Mouse (Mus musculus) WW6 (cell line): ENCODE data around the gene Wnt7a.

Experiments
- DNase-seq: peaks from one replicate; pipeline ENCODE4 v3.0.0-alpha.2; 2013; ENCODE audit warnings: low read depth, low spot score

Gene Wnt7a

DNA sequence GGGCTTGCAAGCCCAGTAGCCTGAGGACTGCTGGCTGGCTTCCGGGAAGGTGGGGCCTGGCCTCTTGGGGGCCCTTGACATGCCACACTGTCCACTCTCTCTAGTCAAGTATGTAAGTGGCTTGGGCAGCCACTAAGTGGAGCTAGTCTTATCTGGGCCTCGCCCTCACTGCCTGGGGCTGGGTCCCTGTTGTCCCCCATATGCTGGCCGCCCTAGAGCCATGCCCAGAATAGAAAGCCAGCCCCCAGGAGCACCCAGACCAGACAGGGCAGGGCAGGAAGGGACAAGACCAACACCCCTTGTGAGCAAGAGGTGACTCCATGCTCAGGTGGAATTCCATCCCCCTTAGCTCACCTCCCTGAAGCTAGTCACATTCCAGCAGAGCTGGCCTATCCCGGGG, 22.0 kb downstream of the Wnt7a start:
- no peak for DNase-seq

DNA sequence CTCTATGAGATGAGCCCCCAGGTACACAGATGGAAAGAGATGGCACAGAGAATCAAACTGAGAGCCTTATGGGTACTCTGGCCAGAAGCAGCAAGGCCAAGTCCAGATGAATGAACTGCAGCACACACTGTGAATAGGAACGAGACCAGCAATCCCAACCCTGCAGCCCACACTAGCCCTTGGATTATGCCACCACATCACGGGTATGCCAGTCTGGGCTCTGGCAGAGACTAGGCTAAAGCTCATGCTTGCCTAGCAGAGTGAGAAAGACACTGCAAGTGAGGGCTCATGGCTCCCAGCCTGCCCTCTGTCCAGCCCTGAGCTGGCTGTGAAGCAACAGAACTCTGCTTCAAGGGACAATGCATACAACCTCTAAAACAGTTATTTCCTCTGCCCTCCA, 26.7 kb downstream of the Wnt7a start:
- no peak for DNase-seq

DNA sequence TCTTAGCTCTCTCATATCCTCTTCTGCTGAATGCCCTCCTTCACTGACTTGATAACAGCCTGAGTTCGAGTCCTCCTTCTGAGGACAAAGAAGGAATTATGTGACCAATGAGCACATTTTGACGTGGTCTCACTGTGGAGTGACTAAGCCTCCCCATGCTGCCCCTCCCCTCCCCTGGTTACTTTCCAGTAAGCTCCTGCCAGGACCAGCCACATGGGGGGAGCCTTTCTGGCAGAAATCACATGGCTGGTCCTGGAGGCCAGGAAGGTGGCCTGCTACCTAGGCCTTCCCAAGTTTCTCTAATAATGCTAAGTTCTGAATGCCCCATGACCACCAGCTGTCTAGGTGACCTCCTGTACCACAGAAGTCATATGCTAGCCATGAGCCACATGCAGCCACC, 27.3 kb downstream of the Wnt7a start:
- no peak for DNase-seq

- no peak for DNase-seq
Measured at GRCm38 (mm10) chr6:91383303-91383702, 27.9 kb downstream of the Wnt7a start.

DNA sequence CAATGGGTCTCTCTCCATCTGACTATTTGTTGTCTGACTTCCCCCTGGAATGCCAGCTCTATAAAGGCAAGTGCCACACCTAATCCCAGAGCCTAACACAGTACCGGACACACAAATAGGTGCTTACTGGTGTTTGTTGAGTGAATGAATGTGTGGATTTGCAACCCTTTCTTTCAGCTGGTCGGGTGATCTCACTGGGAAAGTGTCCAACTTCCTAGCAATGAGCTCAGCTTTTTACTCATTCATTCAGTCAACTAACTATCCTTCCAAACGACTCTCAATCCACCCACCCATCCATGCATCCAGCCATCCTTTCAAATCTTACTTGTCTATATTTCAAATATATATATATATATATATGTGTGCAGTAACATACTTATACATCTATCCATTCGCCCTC, 31.3 kb downstream of the Wnt7a start:
- no peak for DNase-seq

DNA sequence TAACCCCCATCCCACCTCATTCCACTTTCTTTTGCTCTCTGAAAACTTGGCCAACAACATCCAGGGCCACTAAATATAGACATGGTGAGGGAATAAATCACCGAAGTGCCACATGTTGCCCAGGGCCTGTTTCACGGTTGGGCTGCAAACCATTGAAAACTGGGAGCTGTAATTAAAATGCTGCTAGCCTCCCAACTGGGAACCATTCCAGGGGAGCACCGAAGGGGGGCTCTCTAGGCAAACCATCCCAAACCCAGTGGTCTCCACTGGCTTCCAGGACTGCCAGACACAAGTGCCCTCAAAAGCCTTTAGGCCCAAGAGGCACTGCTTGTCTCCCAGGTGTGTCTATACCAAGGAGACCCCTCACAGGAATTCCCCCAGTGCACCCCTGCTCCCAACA, 31.9 kb downstream of the Wnt7a start:
- no peak for DNase-seq

GRCm38 (mm10) chr6:91372977-91373376, 38.2 kb downstream of the Wnt7a start:
- DNase-seq = no peak

DNA sequence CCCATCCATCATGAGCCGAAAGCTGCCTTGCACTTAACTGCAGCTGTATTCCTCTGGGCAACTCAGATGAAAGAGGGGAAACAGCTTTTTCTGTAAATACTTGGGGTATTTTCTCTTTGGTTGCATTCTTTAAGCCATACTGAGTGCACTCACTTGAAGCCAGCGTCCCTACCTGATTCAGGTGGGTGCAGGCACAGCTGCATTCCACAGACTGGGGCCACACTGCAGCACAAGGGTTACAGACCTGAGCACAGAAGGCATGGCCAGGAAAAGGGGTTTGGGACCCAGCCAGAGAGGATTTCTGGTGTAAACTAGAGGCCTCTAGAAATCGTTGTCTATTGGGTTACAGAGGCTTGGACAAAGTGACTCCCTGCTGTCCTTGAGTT, 38.6 kb downstream of the Wnt7a start:
- no peak for DNase-seq

DNA sequence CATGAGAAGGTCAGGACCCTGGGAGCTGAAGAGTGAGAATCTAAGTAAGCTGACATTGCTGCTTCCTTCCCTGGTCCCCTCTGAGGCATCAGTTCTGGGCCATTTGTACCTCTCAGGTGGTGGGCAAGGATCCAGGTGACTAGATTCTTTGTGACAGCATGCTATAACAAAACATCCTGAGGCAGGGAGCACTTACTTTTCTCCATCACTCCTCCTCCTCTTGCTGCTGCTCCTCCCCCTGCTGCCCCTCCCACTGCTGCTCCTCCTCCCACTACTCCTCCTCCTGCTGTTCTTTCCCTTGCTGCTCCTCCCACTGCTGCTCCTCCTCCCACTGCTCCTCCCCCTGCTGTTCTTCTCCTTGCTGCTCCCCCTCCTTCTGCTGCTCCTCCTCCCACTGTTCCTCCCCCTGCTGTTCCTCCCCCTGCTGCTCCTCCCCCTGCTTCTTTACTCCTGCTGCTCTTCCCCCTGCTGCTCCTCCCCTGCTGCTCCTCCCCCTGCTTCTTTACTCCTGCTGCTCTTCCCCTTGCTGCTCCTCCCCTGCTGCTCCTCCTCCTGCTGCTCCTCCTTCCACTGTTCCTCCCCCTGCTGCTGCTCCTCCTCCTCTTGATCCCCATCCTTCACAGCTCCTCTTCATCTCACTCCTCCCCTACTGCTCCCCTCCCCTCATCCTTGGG, 39.1 kb downstream of the Wnt7a start:
- no peak for DNase-seq

DNA sequence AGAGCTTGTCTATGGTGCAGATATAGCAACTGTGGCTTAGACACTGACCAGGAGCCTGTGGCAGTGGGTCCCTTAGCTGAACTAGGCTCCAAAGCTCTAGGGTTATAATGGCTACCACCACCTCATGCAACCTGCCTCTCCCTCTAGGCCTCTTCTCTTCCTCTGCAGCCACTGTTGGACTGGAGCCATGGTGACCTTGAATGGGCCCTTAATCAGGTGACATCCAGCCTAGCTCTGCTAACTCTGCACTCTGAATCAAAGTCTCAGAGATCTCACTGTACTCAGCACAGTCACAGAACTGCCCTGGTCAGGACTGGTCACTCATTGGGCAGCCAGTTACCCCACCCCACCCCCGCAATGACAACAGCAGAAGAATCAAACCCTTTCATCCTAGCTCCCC, 44.4 kb downstream of the Wnt7a start:
- DNase-seq = no peak

GRCm38 (mm10) chr6:91365480-91365879, 45.7 kb downstream of the Wnt7a start:
- DNase-seq = no peak

- DNase-seq = no peak
Measured at GRCm38 (mm10) chr6:91362756-91363155, 48.4 kb downstream of the Wnt7a start.

- no peak for DNase-seq
Measured at GRCm38 (mm10) chr6:91360998-91361397, 50.2 kb downstream of the Wnt7a start.

- no peak for DNase-seq
Measured at GRCm38 (mm10) chr6:91360371-91360690, 50.8 kb downstream of the Wnt7a start.

GRCm38 (mm10) chr6:91359672-91360370, 51.3 kb downstream of the Wnt7a start:
- no peak for DNase-seq

- no peak for DNase-seq
Measured at GRCm38 (mm10) chr6:91358866-91359656, 52.1 kb downstream of the Wnt7a start.

- DNase-seq = no peak
Measured at GRCm38 (mm10) chr6:91358394-91358793, 52.8 kb downstream of the Wnt7a start.

GRCm38 (mm10) chr6:91357238-91357876, 53.8 kb downstream of the Wnt7a start:
- DNase-seq = no peak

GRCm38 (mm10) chr6:91349620-91350019, 61.5 kb downstream of the Wnt7a start:
- DNase-seq = no peak

GRCm38 (mm10) chr6:91347721-91348120, 63.4 kb downstream of the Wnt7a start:
- DNase-seq = no peak

- DNase-seq = no peak
Measured at GRCm38 (mm10) chr6:91346906-91347156, 64.3 kb downstream of the Wnt7a start.

DNA sequence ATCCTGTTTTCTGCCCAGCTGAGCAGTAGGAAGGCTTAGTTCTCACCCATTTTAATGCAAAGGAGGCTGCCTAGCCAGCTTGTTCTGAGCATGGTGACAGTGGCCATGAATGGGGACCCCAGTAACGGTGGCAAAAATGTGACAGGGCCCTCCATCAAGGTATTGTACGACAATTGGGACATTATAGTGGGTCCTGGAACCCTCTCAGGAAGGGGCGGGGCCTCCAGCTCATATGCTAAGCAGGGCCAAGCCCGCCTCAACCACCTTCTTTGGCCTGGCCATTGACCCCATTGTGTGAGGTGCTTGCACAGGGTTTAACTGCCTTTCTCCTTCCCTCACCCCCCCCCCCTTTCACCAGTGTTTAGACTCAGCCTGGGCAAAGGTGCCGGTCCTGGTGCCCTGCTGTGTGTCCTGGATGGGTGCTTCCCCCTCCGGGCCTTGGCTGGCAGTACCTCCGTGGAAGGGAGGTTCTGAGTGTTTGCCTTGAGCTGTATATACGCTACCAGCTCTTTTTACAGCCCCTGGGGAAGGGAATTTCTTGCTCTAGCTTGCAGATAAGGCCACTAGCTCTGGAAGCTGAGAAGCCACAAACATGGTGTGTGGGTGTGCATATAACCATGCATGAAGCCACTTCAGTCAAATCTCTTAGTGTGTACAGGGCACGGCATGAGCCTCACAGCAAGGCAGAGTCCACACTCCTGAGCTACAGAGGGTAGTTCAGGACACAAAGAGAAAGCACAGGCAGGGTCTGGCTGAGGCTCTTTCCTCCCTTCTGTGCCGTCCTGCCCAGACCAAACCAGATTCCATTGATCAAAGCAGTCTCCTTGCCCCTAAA, 64.9 kb downstream of the Wnt7a start:
- no peak for DNase-seq
